Mouse (Mus musculus): ENCODE measurements around the gene Cd200r3.

Cd200r3 gene

GRCm38 (mm10) chr16:45030796-45031195 lies 87.3 kb downstream of the Cd200r3 start:
- DNase-seq (ENCODE audit: low spot score in 2 of 2) = no peak
